Mouse (Mus musculus) liver, adult 2 months (tissue): ENCODE measurements at regions not wholly inside any gene's neighbourhood (a gene's known extent, or its start where the extent isn't known, plus 50 kb on each side); places are given as distances from the start of the nearest gene placed in this dataset.

Source experiments
- DNase-seq: peaks from one replicate; pipeline ENCODE4 v3.0.0-alpha.2; 2011; ENCODE audit warnings: low read depth, low spot score; ENCODE audit errors: extremely low read depth
- H3K27ac ChIP-seq: fragments of 200-500 bp; replicated peaks from 2 replicates; pipeline ENCODE4 v1.5.1; 2012; ENCODE audit warnings: low read depth, mild to moderate bottlenecking, control low read depth, inconsistent platforms, low read length; ENCODE audit not compliant: insufficient read depth
- H3K27me3 ChIP-seq: fragments of 200-500 bp; 2 replicates; pipeline ENCODE4 v1.6.1; 2012; ENCODE audit warnings: mild to moderate bottlenecking, moderate library complexity, low read length, inconsistent platforms; ENCODE audit not compliant: control insufficient read depth, insufficient read depth
- H3K36me3 ChIP-seq: fragments of 200-500 bp; 2 replicates; pipeline ENCODE4 v1.6.1; 2012; ENCODE audit warnings: low read length, inconsistent platforms; ENCODE audit not compliant: control insufficient read depth, insufficient read depth
- H3K4me1 ChIP-seq: fragments of 200-500 bp; 2 replicates; pipeline ENCODE4 v1.6.1; 2011; ENCODE audit warnings: low read length; ENCODE audit not compliant: control insufficient read depth, insufficient read depth
- H3K4me3 ChIP-seq: fragments of 200-500 bp; 2 replicates; pipeline ENCODE4 v1.5.1; 2011; ENCODE audit warnings: low read depth, mild to moderate bottlenecking, control low read depth, low read length, moderate library complexity; ENCODE audit not compliant: insufficient read depth
- H3K79me2 ChIP-seq: fragments of 200-500 bp; 2 replicates; pipeline ENCODE4 v1.6.1; 2012; ENCODE audit warnings: inconsistent platforms, mild to moderate bottlenecking, low read length, moderate library complexity; ENCODE audit not compliant: control insufficient read depth, insufficient read depth
- H3K9ac ChIP-seq: fragments of 200-500 bp; 2 replicates; pipeline ENCODE4 v1.6.1; 2012; ENCODE audit warnings: low read depth, mild to moderate bottlenecking, control low read depth, inconsistent platforms, low read length
- CTCF ChIP-seq: fragments of 200-500 bp; IDR thresholded peaks from 2 replicates; pipeline ENCODE4 v1.5.1; 2011; ENCODE audit warnings: low read depth, low read length, control low read depth
- POLR2A ChIP-seq: fragments of 200-500 bp; IDR thresholded peaks from 2 replicates; pipeline ENCODE4 v1.6.1; 2011; ENCODE audit warnings: low read length, control low read depth; ENCODE audit not compliant: insufficient read depth; ENCODE audit errors: extremely low read depth
- WGBS: fragments of 180-500 bp; shearing (Covaris S2); methylation state at CpG from one replicate; pipeline ENCODE4 v1.1.7; 2018; 5-methylcytosine and 5-hydroxymethylcytosine counted together

DNA sequence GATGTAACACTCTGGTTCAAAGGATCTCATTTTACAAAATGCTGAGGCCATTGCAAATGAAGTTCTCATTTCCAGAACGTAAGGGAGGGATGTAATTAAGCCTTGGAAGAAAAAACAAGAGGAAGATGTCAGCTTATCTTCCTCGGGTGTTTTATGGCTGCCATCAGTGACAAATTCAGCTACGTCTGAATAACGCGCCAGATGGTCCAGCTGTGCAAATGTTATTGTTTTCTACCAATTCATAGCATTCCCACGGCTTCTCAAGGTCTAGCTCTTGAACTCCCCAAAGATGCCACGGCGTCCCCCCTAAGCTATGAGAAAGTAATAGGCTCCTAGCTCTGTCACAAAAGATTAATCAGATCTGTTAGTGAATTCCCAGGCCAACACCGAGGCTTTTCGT, 232.0 kb upstream of the Arid2 start:
- no peak overlapping the region for H3K9ac ChIP-seq
- 81% methylated on average over 10 of the region's 10 CpGs for WGBS
- no peak overlapping the region for H3K27ac ChIP-seq
- H3K79me2 ChIP-seq = no peaks in the 10 kb centered on the region
- no peaks in the 10 kb centered on the region for H3K4me1 ChIP-seq
- H3K27me3 ChIP-seq = no peaks in the 10 kb centered on the region
- DNase-seq = no peak
- TF ChIP-seq POLR2A (no peak), CTCF (no peak)
- H3K4me3 ChIP-seq = no peak overlapping the region
- H3K36me3 ChIP-seq = no peaks in the 10 kb centered on the region

DNA sequence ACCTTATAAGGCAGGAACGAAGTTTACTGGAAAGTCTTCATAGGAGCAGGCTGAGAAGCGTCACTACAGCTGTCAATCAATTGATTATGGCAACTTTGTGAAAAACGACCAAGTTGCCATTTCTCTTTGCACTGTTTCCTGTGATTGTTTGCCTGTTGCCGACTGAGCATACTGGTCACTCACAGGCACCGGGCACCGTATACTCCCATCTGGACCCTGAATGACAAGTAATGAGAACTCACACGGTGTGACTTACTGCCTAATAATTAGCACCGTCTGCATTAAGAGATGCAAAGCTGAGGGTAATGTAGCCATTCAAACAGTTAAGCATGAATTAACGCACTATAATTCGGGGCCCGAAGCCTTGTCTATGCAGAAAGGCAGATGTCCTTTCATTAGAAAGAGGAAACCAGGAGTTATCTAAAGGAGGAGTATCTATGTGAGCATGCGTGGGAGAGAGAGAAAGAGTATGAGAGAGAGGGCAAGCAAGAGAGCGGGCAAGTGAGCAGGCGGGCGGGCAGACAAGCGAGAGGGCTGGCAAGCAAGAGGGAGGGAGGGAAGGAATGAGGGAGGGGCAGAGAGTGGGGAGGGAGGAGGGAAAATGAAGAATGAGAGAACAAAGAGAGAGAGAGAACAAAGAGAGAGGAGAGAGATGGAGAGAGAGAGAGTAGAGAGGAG, 231.4 kb upstream of the Arid2 start:
- TF ChIP-seq POLR2A (no peak), CTCF (no peak)

DNA sequence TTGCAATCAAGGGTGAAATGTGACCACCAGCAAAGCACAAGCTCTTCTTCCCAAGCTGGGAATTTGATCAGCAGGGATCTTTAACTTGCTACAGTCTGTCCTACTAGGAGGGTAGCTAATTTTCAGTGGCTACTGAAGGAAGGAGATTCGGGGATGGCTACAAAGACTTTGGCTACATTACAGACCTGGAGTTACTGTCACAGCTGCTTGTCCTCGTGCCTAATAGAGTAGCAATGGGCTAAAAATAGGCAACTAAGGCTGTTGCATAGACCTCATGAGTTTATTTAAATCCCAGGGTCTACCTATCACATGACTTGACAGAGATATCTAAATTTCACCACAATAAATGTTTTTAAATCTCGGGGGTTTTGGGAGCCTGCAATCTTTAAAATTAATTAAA, 227.7 kb upstream of the Arid2 start:
- Histone ChIP-seq H3K4me3 (no peak overlapping the region), H3K9ac (no peak overlapping the region), H3K36me3 (no peaks in the 10 kb centered on the region), H3K79me2 (no peaks in the 10 kb centered on the region), H3K27me3 (no peaks in the 10 kb centered on the region), H3K4me1 (no peaks in the 10 kb centered on the region), H3K27ac (no peak overlapping the region)
- WGBS = 53% methylated on average over 3 of the region's 3 CpGs
- no peak for DNase-seq
- TF ChIP-seq CTCF = no peak

More for the DNA sequence above, 231.4 kb upstream of the Arid2 start:
- Histone ChIP-seq H3K79me2 (no peaks in the 10 kb centered on the region), H3K27me3 (no peaks in the 10 kb centered on the region), H3K9ac (no peak overlapping the region), H3K4me3 (no peak overlapping the region), H3K36me3 (no peaks in the 10 kb centered on the region), H3K4me1 (no peaks in the 10 kb centered on the region), H3K27ac (no peak overlapping the region)
- no peak for DNase-seq
- WGBS = 73% methylated on average over 16 of the region's 16 CpGs

DNA sequence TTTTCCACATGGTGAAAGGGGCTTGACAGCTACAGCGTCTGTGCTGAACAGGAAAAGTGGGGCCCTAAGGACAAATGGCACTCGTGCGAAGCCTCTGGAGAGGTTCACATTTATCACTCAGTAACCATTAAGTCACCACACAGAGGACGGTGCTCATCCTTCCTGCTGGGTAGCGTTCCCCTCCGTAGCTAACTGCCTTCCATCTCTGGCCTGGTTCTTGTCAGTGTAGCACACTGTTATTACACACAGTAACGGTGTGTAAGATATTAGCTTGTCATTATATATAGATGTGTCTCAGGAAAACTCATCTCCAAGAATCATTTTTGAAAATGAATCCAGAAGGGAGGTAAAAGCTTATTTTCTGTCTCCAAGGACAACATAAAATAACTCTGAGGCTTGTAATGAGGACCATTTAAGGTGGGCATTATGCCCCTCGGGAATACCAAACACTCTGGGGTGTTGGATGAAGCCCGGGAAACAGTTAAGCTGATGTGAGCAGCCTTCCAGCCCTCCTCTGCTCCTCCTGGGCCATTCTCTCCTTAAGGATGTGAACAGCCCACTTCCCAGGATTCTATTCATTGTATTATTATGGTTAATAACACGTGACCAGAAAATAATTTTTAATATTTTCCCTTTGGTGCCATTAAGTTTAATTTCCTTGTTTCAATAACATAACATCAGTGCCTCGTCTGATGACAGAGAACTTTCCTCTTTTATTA, 222.7 kb upstream of the Arid2 start:
- H3K9ac ChIP-seq = no peak overlapping the region
- no peak overlapping the region for H3K27ac ChIP-seq
- WGBS = 78% methylated on average over 11 of the region's 11 CpGs
- no peak for DNase-seq
- TF ChIP-seq CTCF (no peak), POLR2A (no peak)
- H3K36me3 ChIP-seq = no peaks in the 10 kb centered on the region
- H3K27me3 ChIP-seq = no peaks in the 10 kb centered on the region
- no peaks in the 10 kb centered on the region for H3K4me1 ChIP-seq
- no peak overlapping the region for H3K4me3 ChIP-seq
- no peaks in the 10 kb centered on the region for H3K79me2 ChIP-seq

- Histone ChIP-seq H3K9ac (no peak overlapping the region), H3K4me3 (no peak overlapping the region), H3K27ac (no peak overlapping the region), H3K4me1 (no peaks in the 10 kb centered on the region), H3K79me2 (no peaks in the 10 kb centered on the region), H3K27me3 (no peaks in the 10 kb centered on the region), H3K36me3 (no peaks in the 10 kb centered on the region)
- TF ChIP-seq POLR2A (no peak), CTCF (no peak)
- WGBS = 40% methylated on average over 9 of the region's 9 CpGs
- DNase-seq = no peak
These were observed 211.7 kb upstream of the Arid2 start for GRCm38 (mm10) chr15:96075615-96076014.

- Histone ChIP-seq H3K36me3 (no peaks in the 10 kb centered on the region), H3K4me1 (no peaks in the 10 kb centered on the region), H3K4me3 (no peak overlapping the region), H3K9ac (no peak overlapping the region), H3K79me2 (no peaks in the 10 kb centered on the region), H3K27me3 (no peaks in the 10 kb centered on the region), H3K27ac (no peak overlapping the region)
- TF ChIP-seq POLR2A (no peak), CTCF (no peak)
- 73% methylated on average over 5 of the region's 5 CpGs for WGBS
- DNase-seq = no peak
These were observed 209.6 kb upstream of the Arid2 start for GRCm38 (mm10) chr15:96077756-96078155.
